Mouse (Mus musculus): ENCODE data around the gene Kcnj4. TPM values are rescaled to one million over a fixed set of nuclear protein-coding genes. Genes with fewer than 3 reads are reported as not detected.
"Not testable (repeated sequence)": the region's sequence is repeated elsewhere in the genome, so short reads cannot be mapped to it uniquely, and the experiment has no call there.

Kcnj4 gene
- total RNA-seq, 2 experiments from 2014 or later: 0.10 TPM; not detected in 1

- no peak for TF ChIP-seq CTCF (IDR thresholded peaks at IDR 0.05)
- DNase-seq: no peak
- Histone ChIP-seq H3K4me3 (no peak overlapping the region), H3K27ac (no peak overlapping the region)
- intact Hi-C loops (cut with DNase I): no loop called here
Observed at GRCm38 (mm10) chr15:79470583-79470982, 34.5 kb downstream of the Kcnj4 start.

GRCm38 (mm10) chr15:79469577-79469976, 35.5 kb downstream of the Kcnj4 start:
- no peak; the same call in 1 of the 2 replicates for TF ChIP-seq CTCF (IDR thresholded peaks at IDR 0.05)
- no peak overlapping the region for H3K27ac ChIP-seq
- intact Hi-C loops (cut with DNase I): loop anchor here (10.0 kb wide), 1 partner anchor 135 kb away; the partner anchor contains the start of gene Dmc1
- DNase-seq: no peak
- no peak overlapping the region for H3K4me3 ChIP-seq

DNA sequence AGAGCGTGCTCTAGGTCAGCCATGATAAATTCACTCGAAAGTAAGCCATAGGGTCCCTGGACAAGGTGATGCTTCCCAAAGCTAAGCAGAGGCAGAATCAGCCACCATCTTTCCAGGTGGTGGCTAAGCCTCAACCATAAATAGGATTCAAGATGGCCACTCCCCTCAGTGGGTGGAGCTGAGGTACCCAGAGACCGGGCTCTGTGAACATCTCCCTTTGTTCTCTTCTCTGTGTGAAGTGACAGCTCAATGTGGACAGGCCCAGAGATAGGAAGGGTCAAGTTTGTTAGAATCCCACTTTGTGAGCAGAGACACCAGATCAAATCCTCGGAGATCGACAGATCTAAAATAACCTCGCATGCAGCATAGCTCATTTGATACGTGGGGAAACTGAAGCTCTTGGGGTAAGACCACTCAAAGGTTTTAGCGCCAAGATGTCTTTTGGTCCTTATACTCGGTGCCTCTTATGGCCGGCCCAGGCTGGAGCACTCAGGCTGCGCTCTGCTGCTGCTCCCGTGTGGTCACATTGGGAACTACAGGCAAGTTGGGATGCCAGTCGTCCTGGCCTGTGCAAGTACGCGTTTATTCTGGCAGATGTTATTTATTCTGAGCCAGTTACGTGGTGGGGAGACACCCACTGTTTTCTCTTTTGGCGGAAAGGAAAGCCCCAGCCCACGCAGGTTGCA, 38.3 kb downstream of the Kcnj4 start:
- intact Hi-C loops (cut with DNase I): loop anchor here (1.0 to 10.0 kb wide), 5 partner anchors 56 to 223 kb away; partner anchors contain the start of gene Dmc1
- TF ChIP-seq CTCF (IDR thresholded peaks at IDR 0.05): peak; percentile 99; the same call in 1 of the 2 replicates
- DNase-seq: peak; percentile 88
- no peak overlapping the region for H3K4me3 ChIP-seq
- peak overlapping the region; percentile 10; the same call in 1 of the 2 replicates for H3K27ac ChIP-seq

DNA sequence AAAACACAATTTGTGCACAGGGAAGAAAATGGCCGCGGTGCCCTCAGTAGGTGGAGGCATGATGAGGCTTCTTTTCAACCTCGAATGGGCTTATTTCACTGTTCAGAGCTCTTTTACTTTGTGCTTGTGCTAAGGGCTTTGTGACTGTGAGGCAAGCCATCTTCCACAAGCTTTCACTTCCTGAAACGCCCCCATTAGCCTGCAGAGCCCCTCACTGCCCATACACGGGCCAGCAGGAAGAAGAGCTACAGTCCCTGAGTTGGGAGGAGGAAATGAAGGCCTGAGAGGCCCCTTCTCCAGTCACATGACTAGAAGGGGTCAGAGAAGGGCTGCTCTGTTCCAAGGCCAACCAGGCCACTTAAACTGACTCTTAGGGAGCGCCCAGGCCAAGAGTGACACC, 48.5 kb downstream of the Kcnj4 start:
- intact Hi-C loops (cut with DNase I): no loop called here
- no peak overlapping the region for H3K27ac ChIP-seq
- H3K4me3 ChIP-seq: no peak overlapping the region
- DNase-seq: no peak
- TF ChIP-seq CTCF (IDR thresholded peaks at IDR 0.05): no peak

DNA sequence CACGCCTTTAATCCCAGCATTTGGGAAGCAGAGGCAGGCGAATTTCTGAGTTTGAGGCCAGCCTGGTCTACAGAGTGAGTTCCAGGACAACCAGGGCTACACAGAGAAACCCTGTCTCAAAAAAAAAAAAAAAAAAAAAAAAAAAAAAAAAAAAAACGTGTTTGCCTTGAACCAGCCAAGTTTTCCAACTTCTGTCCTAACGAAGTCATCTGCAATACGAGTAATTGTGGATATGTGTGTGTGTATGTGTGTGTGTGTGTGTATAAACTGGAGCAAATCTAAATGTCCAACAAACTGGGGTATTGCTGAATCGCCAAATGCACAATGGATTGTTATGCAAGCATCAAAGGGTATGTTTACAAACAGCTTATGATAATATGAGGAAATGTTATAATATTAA, 48.9 kb downstream of the Kcnj4 start:
- H3K27ac ChIP-seq; DNase-seq; H3K4me3 ChIP-seq; intact Hi-C loops (cut with DNase I): not testable (repeated sequence)

GRCm38 (mm10) chr15:79455106-79455810, 49.8 kb downstream of the Kcnj4 start, which contains the start of gene Csnk1e:
TSS of gene Csnk1e (minus strand) at chr15:79455566.
- intact Hi-C loops (cut with DNase I): no loop called here
- Histone ChIP-seq H3K27ac (0 out of 2 replicates have a peak within 1 kb of the TSS, but pooled peaks have one; percentile 12), H3K4me3 (peak within 1 kb of the TSS; percentile 62)
- no peak for TF ChIP-seq CTCF (IDR thresholded peaks at IDR 0.05)
- DNase-seq: peak; percentile 80

DNA sequence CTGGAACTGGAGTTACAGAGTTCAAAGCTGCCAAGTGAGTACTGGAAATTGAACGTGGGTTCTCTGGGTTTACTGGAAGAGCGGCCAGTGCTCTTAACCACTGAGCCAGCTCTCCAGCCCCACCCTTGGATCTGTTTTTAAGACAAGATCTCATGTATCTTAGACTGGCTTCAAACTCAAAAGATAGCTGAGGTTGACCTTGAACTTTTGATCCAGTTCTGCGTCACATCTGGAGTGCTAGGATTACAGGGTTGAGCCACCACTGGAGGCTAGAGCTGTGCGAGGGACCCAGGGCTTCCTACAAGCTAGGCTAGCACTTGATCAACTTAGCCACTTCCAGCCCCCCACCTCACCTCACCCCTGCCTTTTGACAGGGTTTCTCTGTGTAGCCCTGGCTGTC, 51.2 kb downstream of the Kcnj4 start:
- no peak for TF ChIP-seq CTCF (IDR thresholded peaks at IDR 0.05)
- intact Hi-C loops (cut with DNase I): no loop called here

DNA sequence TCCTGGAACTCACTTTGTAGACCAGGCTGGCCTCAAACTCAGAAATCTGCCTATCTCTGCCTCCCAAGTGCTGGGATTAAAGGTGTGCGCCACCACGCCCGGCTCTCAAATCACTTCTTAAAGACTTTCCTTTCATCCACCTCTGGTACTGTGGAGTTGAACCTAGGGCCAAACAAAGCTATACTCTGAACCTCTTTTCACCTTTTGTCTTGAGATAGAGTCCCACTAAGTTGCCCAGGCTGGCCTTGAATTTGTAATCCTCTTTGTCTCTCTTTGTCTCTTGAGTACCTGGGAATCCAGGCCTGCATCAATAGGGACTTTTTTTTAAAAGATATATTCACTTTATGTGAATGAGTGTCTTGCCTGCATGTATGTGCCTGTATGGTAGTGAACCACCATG, 57.0 kb downstream of the Kcnj4 start:
- intact Hi-C loops (cut with DNase I): no loop called here
- Histone ChIP-seq H3K27ac (no peak overlapping the region), H3K4me3 (no peak overlapping the region)
- no peak for TF ChIP-seq CTCF (IDR thresholded peaks at IDR 0.05)
- DNase-seq: no peak

More for the DNA sequence above, 51.2 kb downstream of the Kcnj4 start:
- Histone ChIP-seq H3K27ac (no peak overlapping the region), H3K4me3 (no peak overlapping the region)
- no peak for DNase-seq

- TF ChIP-seq CTCF (IDR thresholded peaks at IDR 0.05): no peak
- Histone ChIP-seq H3K27ac (peak overlapping the region; percentile 86), H3K4me3 (peak overlapping the region; percentile 19)
- DNase-seq: peak; percentile 71
- intact Hi-C loops (cut with DNase I): no loop called here
Observed at GRCm38 (mm10) chr15:79445786-79446654, 59.0 kb downstream of the Kcnj4 start.

GRCm38 (mm10) chr15:79443856-79444410, 61.1 kb downstream of the Kcnj4 start:
- no peak for DNase-seq

GRCm38 (mm10) chr15:79442961-79443518, 62.0 kb downstream of the Kcnj4 start:
- Histone ChIP-seq H3K27ac (peak overlapping the region; percentile 99), H3K4me3 (no peak overlapping the region)
- no peak for TF ChIP-seq CTCF (IDR thresholded peaks at IDR 0.05)
- DNase-seq: no peak
- intact Hi-C loops (cut with DNase I): no loop called here

More at GRCm38 (mm10) chr15:79443856-79444410, 61.1 kb downstream of the Kcnj4 start:
- Histone ChIP-seq H3K4me3 (no peak overlapping the region), H3K27ac (peak overlapping the region; percentile 35; the same call in 1 of the 2 replicates)
- no peak for TF ChIP-seq CTCF (IDR thresholded peaks at IDR 0.05)
- intact Hi-C loops (cut with DNase I): no loop called here

- Histone ChIP-seq H3K4me3 (peak overlapping the region; percentile 96), H3K27ac (peak overlapping the region; percentile 99)
- intact Hi-C loops (cut with DNase I): no loop called here
- no peak for DNase-seq
- TF ChIP-seq CTCF (IDR thresholded peaks at IDR 0.05): no peak
Observed at GRCm38 (mm10) chr15:79442257-79442611, 62.8 kb downstream of the Kcnj4 start.

Measured in gastrocnemius, adult 2 months (tissue).